Mouse (Mus musculus) embryonic fibroblast, embryonic 13.5 days (primary cell): ENCODE results near the gene 2300002M23Rik. TPM values are rescaled to one million over a fixed set of nuclear protein-coding genes. Genes with fewer than 3 reads are reported as not detected.

Source experiments
- H3K27ac ChIP-seq: 2 replicates; pipeline ENCODE4 v1.5.1; 2012; ENCODE audit warnings: low read length, control low read depth, inconsistent platforms; ENCODE audit not compliant: insufficient read depth
- H3K4me1 ChIP-seq: 2 replicates; pipeline ENCODE4 v1.6.1; 2011; ENCODE audit warnings: low read length; ENCODE audit not compliant: control insufficient read depth, insufficient read depth
- H3K4me3 ChIP-seq: 2 replicates; pipeline ENCODE4 v1.5.1; 2011; ENCODE audit warnings: mild to moderate bottlenecking, control low read depth, low read length; ENCODE audit not compliant: insufficient read depth
- CTCF ChIP-seq: IDR thresholded peaks from 2 replicates; pipeline ENCODE4 v1.5.1; 2011; ENCODE audit warnings: mild to moderate bottlenecking, control low read depth, low read length, moderate library complexity, borderline replicate concordance; ENCODE audit not compliant: insufficient read depth
- POLR2A ChIP-seq: IDR thresholded peaks from 2 replicates; pipeline ENCODE4 v1.6.1; 2011; ENCODE audit warnings: low read depth, mild to moderate bottlenecking, control low read depth, low read length, moderate library complexity
- polyA plus RNA-seq: library from polyadenylated mRNA; stranded (reverse); fragments of >200 nt; gene quantifications from 2 replicates; pipeline ENCODE4 v1.2.4, GENCODE M21; 2011; ENCODE audit warnings: low read depth; ENCODE audit not compliant: missing spikeins, insufficient read length

Gene 2300002M23Rik
- polyA plus RNA-seq, 1 experiment: not detected

DNA sequence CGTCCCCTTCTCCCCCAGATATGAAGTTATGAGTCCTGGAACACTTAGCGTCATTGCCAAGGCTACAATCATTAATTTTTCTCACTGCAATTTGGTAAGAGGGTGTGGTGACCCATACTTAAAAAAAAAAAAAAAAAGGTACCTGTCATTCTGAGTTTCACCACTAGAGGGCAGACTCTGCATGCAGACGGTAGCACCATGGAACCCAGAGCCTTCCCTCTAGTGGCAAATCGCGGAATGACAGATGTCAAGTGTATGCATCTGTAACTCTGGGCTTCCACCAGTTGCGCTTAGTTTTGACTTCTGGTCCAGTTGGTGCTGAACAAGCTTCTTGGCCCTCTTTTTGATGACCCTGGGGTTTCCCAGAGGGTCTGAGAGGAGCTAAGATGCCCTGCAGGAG is 11.0 kb downstream of the 2300002M23Rik start:
- Histone ChIP-seq H3K4me3 (no peak overlapping the region), H3K27ac (no peak overlapping the region), H3K4me1 (no peaks in the 10 kb centered on the region)
- TF ChIP-seq CTCF (peak; percentile 97), POLR2A (no peak)

DNA sequence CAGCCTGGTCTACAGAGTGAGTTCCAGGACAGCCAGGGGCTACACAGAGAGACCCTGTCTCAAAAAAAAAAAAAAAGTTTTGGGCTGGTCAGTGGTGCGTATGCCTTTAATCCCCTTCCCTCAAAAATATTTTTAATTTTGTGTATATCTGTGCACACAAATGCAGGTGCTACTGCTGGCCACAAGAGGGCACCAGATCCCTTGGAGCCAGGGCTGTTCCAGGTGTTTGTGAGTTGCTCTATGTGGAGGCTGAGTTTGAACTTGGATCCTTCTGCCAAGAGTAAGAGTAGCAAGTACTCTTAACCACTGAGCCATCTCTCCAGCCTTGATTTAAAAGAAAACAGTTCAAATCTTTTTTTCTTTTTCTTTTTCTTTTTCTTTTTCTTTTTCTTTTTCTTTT is 15.7 kb downstream of the 2300002M23Rik start:
- TF ChIP-seq POLR2A: no peak
- TF ChIP-seq CTCF: peak; percentile 84
- no peak overlapping the region for H3K27ac ChIP-seq
- no peak overlapping the region for H3K4me3 ChIP-seq
- H3K4me1 ChIP-seq: no peaks in the 10 kb centered on the region

DNA sequence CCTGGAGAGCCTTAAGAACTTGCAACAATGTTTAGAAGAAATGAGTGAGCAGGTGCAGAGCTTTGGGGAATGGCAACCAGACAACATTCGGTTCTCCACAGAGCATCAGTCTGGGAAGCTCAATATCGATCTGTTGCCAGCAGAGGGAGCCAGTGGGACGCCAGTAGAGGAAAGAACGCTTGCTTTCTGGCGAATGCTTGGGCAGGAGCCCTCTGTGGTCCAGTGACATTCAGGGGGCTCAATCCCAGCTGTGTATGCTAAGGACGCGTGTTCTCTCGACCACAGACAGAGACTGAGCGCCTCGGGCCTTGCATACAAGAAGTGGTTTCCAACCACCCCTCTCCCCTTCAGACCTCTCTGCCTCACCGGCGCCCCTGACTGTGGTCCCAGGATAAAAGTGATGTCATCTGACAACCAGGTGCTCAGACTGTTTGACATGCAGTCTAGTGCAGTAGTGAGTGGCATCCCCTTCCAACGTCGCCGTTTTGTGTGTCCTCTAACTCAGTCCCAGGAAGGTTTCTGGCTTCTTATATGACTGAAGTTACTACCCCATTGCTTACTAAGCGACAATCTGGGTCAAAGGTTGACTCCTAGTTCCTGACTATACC is 17.2 kb downstream of the 2300002M23Rik start:
- TF ChIP-seq POLR2A (no peak), CTCF (peak; percentile 82)
- no peak overlapping the region for H3K4me3 ChIP-seq
- no peak overlapping the region for H3K27ac ChIP-seq
- no peaks in the 10 kb centered on the region for H3K4me1 ChIP-seq

DNA sequence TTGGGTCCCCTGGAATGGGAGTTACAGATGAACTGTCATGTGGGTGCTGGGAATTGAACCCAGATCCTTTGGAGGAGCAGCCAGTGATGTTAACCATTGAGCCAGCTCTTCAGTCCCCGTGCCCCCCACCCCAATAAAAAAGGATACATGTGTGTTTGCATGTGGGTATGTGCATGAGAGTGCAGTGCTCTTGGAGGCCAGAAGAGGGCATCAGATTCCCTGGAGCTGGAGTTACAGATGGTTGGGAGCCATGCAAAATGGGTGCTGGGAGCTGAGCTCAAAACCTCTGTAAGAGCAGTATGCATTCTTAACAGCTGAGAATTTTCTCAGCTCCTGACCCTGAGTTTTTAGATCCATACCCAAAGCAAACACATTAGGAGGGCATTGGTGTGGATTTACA is 20.0 kb downstream of the 2300002M23Rik start:
- no peak for TF ChIP-seq POLR2A
- TF ChIP-seq CTCF: no peak
- H3K4me1 ChIP-seq: peaks cover 3% of the 10 kb centered on the region; the same call in 1 of the 2 replicates
- no peak overlapping the region for H3K27ac ChIP-seq
- H3K4me3 ChIP-seq: no peak overlapping the region

DNA sequence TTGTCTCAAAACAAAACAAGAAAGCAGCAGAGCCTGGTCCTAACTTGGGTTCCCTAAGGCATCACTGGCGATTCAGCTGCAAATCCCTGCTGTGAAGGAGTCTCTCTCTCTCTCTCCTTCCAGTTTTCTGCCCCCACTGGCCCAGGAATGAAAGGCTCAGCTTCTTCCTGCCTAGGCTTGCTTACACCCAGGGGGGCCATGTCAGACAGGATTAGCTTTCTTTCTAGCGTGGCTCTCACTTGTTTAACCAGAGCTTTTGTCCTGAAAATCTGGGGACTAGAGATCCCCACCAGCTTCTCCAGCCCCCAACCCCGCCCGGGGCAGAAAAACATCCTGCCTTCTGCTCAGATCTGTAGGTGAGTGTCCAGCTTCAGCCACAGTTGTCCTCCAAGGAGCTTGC is 21.1 kb downstream of the 2300002M23Rik start:
- no peak overlapping the region for H3K27ac ChIP-seq
- no peak for TF ChIP-seq CTCF
- no peak for TF ChIP-seq POLR2A
- H3K4me1 ChIP-seq: peaks cover 3% of the 10 kb centered on the region; the same call in 1 of the 2 replicates
- H3K4me3 ChIP-seq: no peak overlapping the region

DNA sequence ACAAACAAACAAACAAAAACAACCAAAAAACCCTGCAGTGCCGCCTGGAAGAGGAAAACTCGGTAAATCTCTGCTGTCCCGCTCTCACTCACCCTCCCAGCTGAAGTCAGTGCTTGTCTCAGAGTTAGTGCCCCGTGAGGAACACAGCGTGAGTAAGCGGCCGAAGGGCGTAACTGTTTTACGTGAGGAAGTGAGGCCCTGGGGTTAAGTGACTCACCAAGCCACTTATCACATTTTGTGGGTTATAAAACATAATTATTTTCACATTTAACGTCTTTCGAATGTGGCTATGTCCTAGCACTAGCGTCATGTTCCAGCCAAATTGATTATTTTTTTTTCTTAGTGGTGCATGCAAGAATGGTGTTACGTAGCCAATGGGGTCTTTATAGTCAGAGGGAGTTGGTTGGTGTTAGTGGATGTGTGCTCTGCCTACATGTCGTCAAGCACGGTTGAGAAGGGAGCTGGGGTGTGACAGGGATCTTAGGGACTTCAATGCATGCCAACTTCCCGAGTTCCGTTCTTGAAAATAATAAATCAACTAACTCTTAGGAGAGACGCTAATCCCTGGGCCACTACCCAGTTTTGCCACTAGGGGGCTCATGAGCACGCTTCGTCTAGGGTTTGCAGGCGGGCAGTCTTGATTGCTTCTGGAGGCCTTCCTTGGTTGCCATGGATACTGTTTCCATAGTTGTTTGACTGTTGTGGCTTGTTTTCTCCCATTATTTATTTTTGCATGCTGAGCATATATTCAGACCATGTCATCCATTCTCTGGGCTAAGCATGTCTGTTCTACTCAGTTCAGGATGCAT is 23.4 kb downstream of the 2300002M23Rik start:
- Histone ChIP-seq H3K4me1 (peaks cover 3% of the 10 kb centered on the region; the same call in 1 of the 2 replicates), H3K4me3 (no peak overlapping the region), H3K27ac (no peak overlapping the region)
- peak; percentile 41; the same call in 1 of the 2 replicates for TF ChIP-seq CTCF
- no peak for TF ChIP-seq POLR2A

DNA sequence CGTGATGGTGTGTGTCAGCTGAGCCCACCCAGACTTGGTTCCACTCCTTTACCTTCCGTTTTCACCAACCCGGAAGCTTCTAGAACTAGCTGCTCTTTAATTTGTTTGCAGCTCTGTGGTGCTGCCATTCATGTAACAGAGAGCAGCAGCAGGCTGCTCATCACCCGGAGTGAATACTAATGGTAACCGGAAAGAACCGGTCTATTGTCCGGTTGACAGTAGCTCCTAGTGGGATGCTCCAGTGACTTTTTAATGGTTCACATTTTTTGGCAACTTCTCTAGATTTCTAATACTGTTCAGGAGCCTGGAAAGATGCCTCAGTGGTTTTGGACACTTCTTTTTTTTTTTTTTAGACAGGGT is 23.9 kb downstream of the 2300002M23Rik start:
- Histone ChIP-seq H3K4me3 (no peak overlapping the region), H3K4me1 (peaks cover 3% of the 10 kb centered on the region; the same call in 1 of the 2 replicates), H3K27ac (no peak overlapping the region)
- no peak for TF ChIP-seq POLR2A
- no peak for TF ChIP-seq CTCF

DNA sequence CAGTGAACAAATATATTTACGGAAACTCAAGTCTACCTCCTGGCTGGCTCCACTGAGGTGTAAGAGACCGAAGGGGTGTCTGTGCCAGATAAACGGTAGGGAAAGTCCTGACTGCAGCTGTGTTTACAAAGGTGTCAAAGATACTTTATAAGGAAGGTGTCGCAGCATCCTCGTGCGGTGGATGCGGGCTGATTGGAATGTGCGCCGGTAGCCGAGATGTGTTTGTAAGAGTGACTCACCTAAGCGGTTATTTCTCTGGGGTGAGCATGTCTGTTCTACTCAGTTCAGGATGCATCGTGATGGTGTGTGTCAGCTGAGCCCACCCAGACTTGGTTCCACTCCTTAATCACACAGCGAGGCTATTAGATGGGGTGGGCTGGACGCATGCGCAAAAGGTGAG is 24.5 kb downstream of the 2300002M23Rik start:
- H3K4me3 ChIP-seq: no peak overlapping the region
- TF ChIP-seq CTCF (no peak), POLR2A (no peak)
- peaks cover 3% of the 10 kb centered on the region; the same call in 1 of the 2 replicates for H3K4me1 ChIP-seq
- no peak overlapping the region for H3K27ac ChIP-seq

DNA sequence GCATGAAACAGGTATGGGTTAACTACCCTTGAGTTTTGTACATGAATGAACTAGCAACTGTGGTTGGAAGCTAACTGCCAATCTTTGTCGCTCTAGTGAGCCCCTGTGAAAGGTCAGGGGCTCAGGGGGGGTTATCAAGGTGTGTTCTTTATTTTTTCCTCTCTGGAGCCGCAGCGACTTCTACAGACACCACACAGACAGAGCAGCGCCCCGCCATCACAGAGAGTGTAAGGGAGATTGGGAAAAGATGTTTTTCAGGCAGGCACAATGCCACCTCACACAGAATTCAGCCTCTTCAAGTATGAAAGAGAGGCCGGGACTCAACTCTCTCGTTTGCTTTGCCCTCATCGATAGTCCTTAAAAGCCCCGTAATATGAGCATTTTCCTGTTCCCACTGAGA is 24.9 kb downstream of the 2300002M23Rik start:
- H3K4me3 ChIP-seq: no peak overlapping the region
- H3K27ac ChIP-seq: no peak overlapping the region
- TF ChIP-seq CTCF (no peak), POLR2A (no peak)
- H3K4me1 ChIP-seq: peaks cover 3% of the 10 kb centered on the region; the same call in 1 of the 2 replicates

DNA sequence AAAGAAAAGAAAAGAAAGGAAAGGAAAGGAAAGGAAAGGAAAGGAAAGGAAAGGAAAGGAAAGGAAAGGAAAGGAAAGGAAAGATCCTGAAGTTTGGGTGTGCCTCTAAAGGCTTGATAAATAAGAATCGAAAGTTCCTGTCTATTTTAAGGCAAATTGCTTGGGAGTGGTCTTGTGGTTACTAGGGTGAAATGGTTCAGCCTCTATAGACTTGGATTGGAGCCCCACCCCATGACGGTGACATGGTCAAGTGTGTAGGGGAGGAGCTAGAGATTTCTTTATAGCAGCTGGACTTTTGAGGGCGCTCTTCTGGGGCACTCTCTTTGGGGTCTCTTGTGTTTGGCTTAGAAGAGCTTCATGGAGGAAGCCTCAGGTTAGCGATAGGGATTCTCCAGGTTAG is 26.5 kb downstream of the 2300002M23Rik start:
- H3K4me3 ChIP-seq: no peak overlapping the region
- no peak overlapping the region for H3K27ac ChIP-seq

More for the DNA sequence above, 26.5 kb downstream of the 2300002M23Rik start:
- TF ChIP-seq CTCF (no peak), POLR2A (no peak)
- H3K4me1 ChIP-seq: peaks cover 3% of the 10 kb centered on the region; the same call in 1 of the 2 replicates
